Mouse (Mus musculus): ENCODE results near the gene Tmub1. TPM values are rescaled to one million over a fixed set of nuclear protein-coding genes. Genes with fewer than 3 reads are reported as not detected.
A peak's percentile ranks its signal among the peaks of the same experiment; 100 is the strongest.

Gene Tmub1
- 10 to 100 TPM; 14.9 to 15.8 TPM for total RNA-seq (2021)
- long read RNA-seq, experiment 1, transcript Tmub1-201 (3 exons, 1,333 nt) = major isoform, 52 of 60 reads
- long read RNA-seq, experiment 1, partial matches to known transcripts = 1 of 60 reads
- long read RNA-seq, experiment 1, other reads (novel, unspliced or antisense) = 7 of 60 reads
- long read RNA-seq, experiment 2, transcript Tmub1-201 (3 exons, 1,333 nt) = major isoform, 57 of 62 reads
- long read RNA-seq, experiment 2, partial matches to known transcripts = 0 of 62 reads
- long read RNA-seq, experiment 2, other reads (novel, unspliced or antisense) = 5 of 62 reads

DNA sequence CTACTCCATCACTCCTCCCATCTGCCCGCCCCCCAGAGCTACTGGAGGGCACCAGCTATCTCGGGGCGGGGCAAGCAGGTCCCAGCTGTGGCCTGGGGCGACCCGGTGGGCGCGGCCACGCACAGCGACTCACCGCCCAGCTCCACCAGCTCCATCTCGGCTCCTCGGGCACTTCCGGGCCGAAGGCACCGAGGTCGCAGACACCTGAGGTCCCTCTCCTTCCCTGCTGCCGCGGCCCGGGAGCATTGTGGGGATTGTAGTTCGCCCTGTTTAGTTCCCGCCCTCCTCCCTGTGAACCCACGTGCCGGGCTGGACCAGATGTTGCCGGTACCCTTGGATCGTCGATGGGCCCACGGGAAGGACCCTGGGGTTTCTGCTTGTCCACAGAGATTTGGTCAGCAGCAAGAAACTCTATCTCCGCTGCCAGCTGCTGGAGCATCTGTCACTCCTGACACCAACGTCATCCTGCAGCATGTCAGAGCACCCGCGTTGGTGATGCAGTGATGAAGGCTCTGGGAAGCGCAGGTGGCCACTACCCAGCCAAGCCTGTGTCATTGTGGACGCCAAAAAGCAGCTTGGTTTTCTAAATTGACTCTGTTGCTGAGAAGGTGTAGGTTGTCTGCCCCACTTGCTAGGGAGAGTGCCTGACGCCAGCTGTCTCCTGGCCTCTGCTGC, at the start of gene Tmub1:
TSS of gene Tmub1 (minus strand) at position 231 of the 675 bp plus-strand sequence.
- intact Hi-C loops (cut with DNase I) = no loop called here
- peak; percentile 74 to 79 for DNase-seq

DNA sequence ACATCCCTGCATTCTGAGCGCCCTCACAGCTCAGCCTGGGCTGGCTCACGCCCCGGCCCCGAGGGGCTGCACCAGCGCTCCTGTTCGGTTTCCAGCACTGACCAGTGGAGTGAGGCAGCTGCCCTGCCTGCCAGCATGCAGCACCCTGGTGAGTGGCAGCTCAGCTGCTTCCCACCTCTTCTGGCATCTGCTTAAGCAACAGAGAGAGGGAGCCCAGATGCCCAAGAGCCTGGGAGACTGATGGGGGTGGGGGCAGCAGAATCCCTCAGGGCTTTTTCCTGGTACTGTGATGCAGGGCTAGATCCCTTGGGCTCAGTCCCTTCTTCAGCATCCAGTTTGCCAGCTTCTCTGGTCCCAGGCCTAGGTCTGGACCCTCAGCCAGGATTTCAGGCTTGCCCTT, 49.1 kb upstream of the Tmub1 start:
- no peak for DNase-seq
- intact Hi-C loops (cut with DNase I) = no loop called here

DNA sequence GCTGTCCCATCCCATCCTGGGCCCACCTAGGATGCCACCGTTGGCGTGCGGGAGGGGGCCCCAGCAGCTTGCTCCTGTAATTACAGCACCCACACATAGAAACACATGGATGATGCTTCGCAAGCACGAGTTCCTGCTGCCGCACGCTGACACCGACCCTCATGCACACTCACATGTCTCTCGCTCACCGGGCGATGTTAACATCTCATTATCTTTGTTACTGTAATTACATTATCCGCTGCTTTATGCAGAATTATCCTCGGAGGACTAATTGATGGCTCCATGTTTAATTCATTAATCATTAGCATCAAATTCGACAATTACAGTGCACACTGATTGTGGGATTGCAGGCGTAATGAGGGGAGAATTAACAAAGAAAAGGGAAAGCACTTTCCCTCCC, 47.4 kb upstream of the Tmub1 start:
- intact Hi-C loops (cut with DNase I) = no loop called here
- DNase-seq = no peak

GRCm38 (mm10) chr5:24492546-24493285, 45.1 kb upstream of the Tmub1 start:
- no peak for DNase-seq
- intact Hi-C loops (cut with DNase I) = no loop called here

- DNase-seq = no peak
- intact Hi-C loops (cut with DNase I) = no loop called here
These were observed 42.8 kb upstream of the Tmub1 start for GRCm38 (mm10) chr5:24490413-24490920.

DNA sequence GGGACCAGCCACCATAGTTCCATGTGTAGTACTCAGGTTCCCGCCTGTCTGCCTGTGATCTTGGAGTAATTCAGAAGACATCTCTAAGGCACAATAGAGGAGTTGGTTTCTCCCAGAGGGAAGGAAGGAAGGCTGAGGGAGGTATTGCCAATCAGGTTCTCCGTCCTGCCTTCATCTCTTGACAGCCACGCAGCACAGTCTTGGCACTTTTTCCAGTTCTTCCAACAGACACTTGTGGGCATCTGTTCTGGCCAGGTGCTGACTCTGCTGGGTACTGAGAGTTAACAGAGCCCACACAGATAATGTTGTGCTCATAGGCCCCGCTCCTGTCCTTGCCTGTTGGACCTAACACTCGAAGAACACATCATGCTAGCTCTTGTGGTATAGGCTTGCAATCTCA, 39.1 kb upstream of the Tmub1 start:
- intact Hi-C loops (cut with DNase I) = no loop called here
- no peak for DNase-seq

GRCm38 (mm10) chr5:24486097-24486496, 38.4 kb upstream of the Tmub1 start:
- intact Hi-C loops (cut with DNase I) = no loop called here
- peak; percentile 85 to 90 for DNase-seq

- intact Hi-C loops (cut with DNase I) = loop anchor here (5.0 kb wide), 1 partner anchor 47 kb away; no protein-coding TSS in a partner anchor
- no peak for DNase-seq
These were observed 37.3 kb upstream of the Tmub1 start for GRCm38 (mm10) chr5:24484963-24485362.

DNA sequence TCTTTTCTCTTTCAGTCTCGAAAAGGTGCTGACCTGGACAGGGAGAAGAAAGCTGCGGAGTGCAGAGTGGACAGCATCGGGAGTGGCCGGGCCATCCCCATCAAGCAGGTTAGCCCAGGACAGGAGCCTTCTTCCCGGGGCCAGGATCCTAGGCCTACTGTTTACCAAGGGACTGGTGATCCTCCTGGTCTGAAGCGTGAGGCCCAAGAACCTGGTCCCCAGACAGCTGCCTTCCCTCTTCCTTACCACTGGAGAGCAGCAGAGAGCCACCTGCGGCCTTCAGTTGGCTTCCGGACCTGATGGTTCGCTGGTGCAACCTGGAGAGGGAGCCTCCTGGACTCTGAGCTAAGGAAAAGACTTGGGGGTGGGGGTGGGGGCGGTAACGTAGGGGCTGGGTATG, 35.7 kb upstream of the Tmub1 start:
- intact Hi-C loops (cut with DNase I) = loop anchor here (5.0 kb wide), 1 partner anchor 49 kb away; no protein-coding TSS in a partner anchor
- peak in 1 of 2 experiments; percentile 52 for DNase-seq

DNA sequence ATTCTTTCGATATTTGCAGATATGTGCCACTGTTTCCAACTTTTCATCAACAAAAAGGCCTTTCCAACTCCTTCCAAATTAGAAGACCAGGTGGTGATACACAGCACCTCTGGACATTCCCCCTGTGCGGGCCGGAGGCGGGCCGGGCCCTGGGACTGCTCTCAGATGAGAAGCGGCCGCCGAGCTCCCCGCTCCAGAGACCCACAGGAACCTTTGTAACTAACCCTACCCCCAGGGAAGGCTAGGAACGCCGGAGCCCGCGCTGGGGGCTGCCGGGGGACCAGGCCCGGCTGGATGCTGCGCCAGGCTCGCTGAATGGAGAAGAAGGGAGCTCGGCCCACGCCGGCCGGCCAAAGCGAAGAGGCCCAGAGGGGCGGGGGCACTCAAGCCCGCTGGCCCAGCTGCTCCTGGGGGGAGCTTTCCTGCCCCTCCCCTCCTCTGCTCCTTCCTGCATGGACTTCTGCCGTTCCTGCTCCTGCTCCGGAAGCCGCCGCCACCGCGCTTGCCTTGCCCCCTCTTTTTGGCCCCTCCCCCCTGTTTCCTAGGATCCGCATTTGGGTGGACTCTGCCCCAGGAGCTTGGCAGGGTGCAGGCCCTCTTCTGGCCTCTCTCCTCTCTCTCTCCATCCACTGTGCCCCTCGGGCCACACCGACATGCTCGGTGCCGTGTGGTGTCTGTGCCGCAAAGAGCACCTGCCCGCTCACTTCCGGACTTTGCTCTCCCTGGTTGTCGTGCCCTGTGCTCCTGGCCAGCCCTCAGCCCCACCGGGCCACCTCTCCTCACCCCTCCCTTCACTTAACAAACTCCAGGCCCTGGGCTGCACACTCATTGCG, 34.8 kb upstream of the Tmub1 start:
- no peak for DNase-seq

DNA sequence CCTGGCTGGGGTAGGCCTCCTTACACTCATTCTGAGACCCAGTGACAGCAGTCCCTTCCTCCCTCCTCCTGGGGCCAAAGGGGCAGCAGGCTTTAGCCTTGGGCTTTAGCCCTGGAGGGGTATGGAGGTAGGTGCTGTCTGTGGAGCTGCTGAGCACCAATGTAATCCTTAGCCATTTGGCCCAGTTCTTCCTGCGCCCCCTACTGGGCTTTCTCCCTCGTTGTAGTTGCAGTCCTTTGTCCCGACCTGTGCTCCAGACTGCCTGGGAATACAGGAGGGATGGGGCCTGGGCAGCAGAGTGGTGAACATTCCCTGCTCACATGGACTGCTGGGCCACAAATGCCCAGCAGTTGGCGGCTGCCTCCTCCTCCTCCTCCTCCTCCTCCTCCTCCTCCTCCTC, 34.0 kb upstream of the Tmub1 start:
- peak in 1 of 2 experiments; percentile 43 for DNase-seq
- intact Hi-C loops (cut with DNase I) = loop anchor here (5.0 kb wide), 1 partner anchor 51 kb away; no protein-coding TSS in a partner anchor

More for the DNA sequence above, 34.8 kb upstream of the Tmub1 start:
- intact Hi-C loops (cut with DNase I) = loop anchor here (5.0 kb wide), 1 partner anchor 50 kb away; no protein-coding TSS in a partner anchor

DNA sequence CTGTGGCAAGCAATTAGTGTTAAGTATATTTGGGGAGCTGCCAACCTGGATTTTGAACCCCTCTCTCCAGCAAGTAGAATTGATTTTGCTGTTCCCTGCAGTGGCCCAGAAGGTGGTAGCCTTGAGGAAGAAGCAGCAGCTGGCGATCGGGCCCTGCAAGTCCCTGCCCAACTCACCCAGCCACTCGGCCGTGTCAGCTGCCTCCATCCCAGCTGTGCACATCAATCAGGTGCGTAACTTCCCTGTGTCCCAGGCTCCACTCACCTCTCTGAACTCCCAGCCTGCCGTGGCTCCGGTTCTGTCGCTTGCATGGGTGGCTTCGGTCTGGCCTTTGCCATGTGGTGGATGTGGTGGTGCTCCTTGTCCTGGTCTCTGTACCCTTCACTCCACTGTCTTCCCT, 30.3 kb upstream of the Tmub1 start:
- DNase-seq = no peak
- intact Hi-C loops (cut with DNase I) = no loop called here

- intact Hi-C loops (cut with DNase I) = no loop called here
These were observed 28.0 kb upstream of the Tmub1 start for GRCm38 (mm10) chr5:24475476-24476241.

GRCm38 (mm10) chr5:24474723-24475261, 27.1 kb upstream of the Tmub1 start:
- intact Hi-C loops (cut with DNase I) = no loop called here
- DNase-seq = no peak

More at GRCm38 (mm10) chr5:24475476-24476241, 28.0 kb upstream of the Tmub1 start:
- no peak for DNase-seq

GRCm38 (mm10) chr5:24474025-24474722, 26.5 kb upstream of the Tmub1 start:
- DNase-seq = no peak
- intact Hi-C loops (cut with DNase I) = no loop called here

DNA sequence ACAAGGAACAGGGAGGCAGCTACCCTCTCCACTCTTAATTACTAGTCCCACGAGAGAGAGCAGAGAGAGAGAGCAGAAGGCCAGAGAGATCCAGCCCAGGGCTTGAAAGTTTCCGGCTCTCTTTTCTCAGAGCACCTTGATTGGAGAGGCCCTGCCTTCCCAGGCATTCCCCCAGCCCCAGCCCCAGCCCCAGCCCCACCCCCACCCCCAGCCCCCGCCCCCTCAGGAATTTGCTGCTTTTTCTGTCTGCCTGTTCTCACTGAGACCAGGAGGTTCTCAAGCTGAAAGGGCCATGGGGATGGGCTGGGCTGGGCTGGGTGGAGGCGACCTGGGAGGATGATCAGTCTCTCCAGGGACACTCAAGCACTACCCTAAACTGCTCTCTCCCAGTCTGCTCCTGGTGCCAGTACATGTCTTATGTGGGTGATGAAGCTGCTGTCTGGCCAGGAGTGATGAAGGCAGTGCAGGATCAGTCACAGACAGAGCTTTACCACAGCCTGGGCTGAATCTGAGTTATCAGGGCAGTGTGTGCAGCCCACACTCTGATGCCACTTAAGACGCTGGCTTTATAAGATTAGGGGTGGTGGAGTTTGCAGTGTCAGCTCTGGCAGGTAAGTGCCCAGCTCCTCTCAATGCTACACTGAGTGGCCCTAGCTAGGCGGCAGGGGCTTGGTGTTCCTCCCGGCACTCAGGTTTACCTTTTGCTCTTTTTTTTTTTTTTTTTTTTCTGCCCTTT, 25.4 kb upstream of the Tmub1 start:
- intact Hi-C loops (cut with DNase I) = no loop called here
- no peak for DNase-seq

DNA sequence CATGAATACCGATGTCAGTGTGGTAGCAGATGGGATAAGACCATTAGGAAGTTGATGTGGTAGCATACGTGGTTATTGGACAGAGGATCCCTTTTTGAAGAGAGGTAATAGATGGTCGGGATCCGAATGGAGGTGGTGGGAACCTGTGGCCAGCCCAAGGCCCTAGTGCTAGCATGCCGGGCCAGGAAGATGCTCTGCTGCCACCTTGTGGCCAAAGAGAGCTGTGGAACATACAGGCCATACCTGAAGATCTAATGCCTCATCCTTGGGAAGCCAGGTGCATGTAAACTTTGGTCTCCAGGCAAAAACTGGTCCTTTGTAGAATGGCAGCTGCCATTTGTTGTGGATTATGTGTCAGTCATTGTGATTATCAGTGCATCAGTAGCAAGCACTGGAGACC, 22.9 kb upstream of the Tmub1 start:
- peak; percentile 56 to 69 for DNase-seq
- intact Hi-C loops (cut with DNase I) = loop anchor here (1.0 to 2.0 kb wide), 2 partner anchors 54 to 76 kb away; no protein-coding TSS in a partner anchor

DNA sequence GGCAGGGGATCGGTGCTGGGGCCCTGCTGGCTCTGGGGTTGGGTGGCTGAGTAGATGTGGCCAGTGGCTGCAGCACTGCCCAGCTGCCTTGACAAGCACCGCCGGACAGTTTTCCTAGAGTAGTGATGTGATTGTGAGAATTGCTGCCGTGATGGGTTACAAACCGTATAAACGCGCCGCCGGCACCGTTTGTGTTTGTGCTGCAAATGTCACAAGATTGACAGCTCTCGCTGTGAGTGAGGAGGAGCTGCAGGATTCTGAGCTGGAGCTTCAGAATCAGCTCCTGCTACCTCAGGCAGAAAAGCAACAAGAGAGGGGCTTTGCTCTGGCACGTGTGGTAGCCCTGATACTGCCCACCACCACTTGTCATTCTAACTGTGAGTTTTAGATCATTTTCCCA, 19.1 kb upstream of the Tmub1 start:
- intact Hi-C loops (cut with DNase I) = no loop called here
- no peak for DNase-seq
